Mouse (Mus musculus) right cerebral cortex, postnatal 36 days (tissue): ENCODE results near the gene Plbd2.

Experiments used
- DNase-seq, 2 experiments: peaks; one replicate each; pipeline ENCODE4 v3.0.0; 2022; ENCODE audit warnings: low spot score in 2 of 2, mixed read lengths in 1 of 2

Plbd2 gene

DNA sequence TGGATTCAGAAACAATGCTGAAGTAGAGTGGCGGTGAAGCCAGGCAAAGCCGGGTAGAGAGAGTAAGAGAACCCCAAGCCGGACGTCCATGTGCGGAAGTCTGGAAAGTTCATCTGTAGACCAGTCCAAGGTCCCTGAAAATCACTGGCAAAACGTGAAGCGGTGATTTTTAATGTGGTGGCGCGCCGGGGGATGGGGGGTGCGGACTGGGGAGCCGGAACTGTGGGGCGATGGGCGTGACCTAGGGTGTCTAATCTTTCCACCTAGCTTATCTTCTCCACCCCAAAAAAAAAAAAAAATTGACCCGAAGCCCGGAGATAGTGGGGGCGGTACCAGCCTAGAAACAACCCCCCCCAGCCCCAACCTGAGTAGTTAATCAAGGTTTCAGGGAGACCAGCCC lies 65.9 kb downstream of the Plbd2 start:
- DNase-seq: no peak

DNA sequence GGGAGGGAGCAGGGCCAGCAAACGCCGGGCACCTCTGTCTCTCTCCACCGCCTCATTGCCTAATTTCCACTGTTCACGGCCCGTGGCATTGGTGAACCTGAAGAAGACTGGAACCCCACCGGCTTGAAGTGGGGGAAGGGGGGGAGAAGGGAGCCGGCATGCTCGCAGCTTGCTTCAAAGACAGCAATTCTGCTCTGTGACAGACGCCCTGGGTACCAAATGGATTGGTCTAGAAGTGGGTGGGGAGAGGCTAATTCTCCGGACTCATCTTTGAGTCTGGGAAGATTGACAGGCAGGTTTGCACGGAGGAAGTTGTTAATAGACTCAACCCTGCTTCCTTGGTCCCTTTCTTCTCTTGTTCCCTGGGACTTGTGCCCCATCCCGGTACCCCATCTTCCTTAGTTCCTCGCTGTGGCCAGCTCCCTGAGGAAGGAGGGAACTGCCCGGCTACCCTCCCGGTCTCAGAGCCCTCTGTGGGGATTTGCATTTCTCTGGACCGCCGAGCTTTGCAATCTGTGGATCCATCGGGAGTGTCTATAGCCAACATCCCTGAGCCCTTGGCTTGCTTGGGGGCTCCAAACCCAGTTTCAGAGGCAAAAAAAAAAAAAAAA lies 66.4 kb downstream of the Plbd2 start:
- no peak for DNase-seq

GRCm38 (mm10) chr5:120435731-120436501 lies 67.5 kb downstream of the Plbd2 start:
- DNase-seq: no peak

GRCm38 (mm10) chr5:120435006-120435681 lies 68.3 kb downstream of the Plbd2 start:
- no peak for DNase-seq

GRCm38 (mm10) chr5:120434231-120434735 lies 69.1 kb downstream of the Plbd2 start:
- no peak for DNase-seq
